Mouse (Mus musculus) heart, adult 2 months (tissue): ENCODE data around the gene Ccdc163.

Experiments used
- CTCF ChIP-seq: fragments of 200-600 bp; IDR thresholded peaks from 2 replicates; pipeline ENCODE4 v1.8.1; 2022; ENCODE audit warnings: antibody characterized with exemption, mild to moderate bottlenecking, moderate library complexity
- EP300 ChIP-seq: fragments of 200-500 bp; IDR thresholded peaks from 2 replicates; pipeline ENCODE4 v1.6.1; 2011; ENCODE audit warnings: low read depth, low read length, control low read depth; ENCODE audit not compliant: insufficient read depth

- no peak for TF ChIP-seq EP300
- TF ChIP-seq CTCF: no peak
Observed at GRCm38 (mm10) chr4:116684665-116685064, 23.6 kb upstream of the Ccdc163 start.
